Mouse (Mus musculus) bone marrow macrophage, adult 2 months (primary cell): Measurements from ENCODE around the gene Ndufa6. TPM values are rescaled to one million over a fixed set of nuclear protein-coding genes. Genes with fewer than 3 reads are reported as not detected.

Experiments used
- H3K27ac ChIP-seq: 2 replicates; pipeline ENCODE4 v1.5.1; 2012; ENCODE audit warnings: low read depth, low read length; ENCODE audit not compliant: insufficient read depth
- H3K4me1 ChIP-seq: 2 replicates; pipeline ENCODE4 v1.6.1; 2012; ENCODE audit warnings: low read length; ENCODE audit not compliant: control insufficient read depth, insufficient read depth
- H3K4me3 ChIP-seq: 2 replicates; pipeline ENCODE4 v1.5.1; 2012; ENCODE audit warnings: mild to moderate bottlenecking, low read length, moderate library complexity; ENCODE audit not compliant: insufficient read depth
- CTCF ChIP-seq: IDR thresholded peaks from 2 replicates; pipeline ENCODE4 v1.5.1; 2012; ENCODE audit warnings: low read depth, mild to moderate bottlenecking, low read length, moderate library complexity
- POLR2A ChIP-seq: IDR thresholded peaks from 2 replicates; pipeline ENCODE4 v1.6.1; 2012; ENCODE audit warnings: mild to moderate bottlenecking, low read depth, low read length, borderline replicate concordance
- polyA plus RNA-seq: library from polyadenylated mRNA; stranded (reverse); fragments of >200 nt; gene quantifications from 2 replicates; pipeline ENCODE4 v1.2.4, GENCODE M21; 2012; ENCODE audit not compliant: missing spikeins, insufficient read depth, insufficient read length

The Ndufa6 gene
- polyA plus RNA-seq, 1 experiment: 315 TPM

- TF ChIP-seq POLR2A (no peak), CTCF (no peak)
- Histone ChIP-seq H3K4me3 (peak within 1 kb of the TSS; percentile 59), H3K27ac (no peak within 1 kb of the TSS), H3K4me1 (0 out of 2 replicates have a peak, but pooled peaks cover 3% of the 10 kb centered on the region)
These were observed 26.0 kb upstream of the Ndufa6 start, which contains the start of gene Cyp2d22 for GRCm38 (mm10) chr15:82379871-82380713. Gene Cyp2d22, minus strand, starts transcription at chr15:82380260.

GRCm38 (mm10) chr15:82379511-82379870 lies 25.4 kb upstream of the Ndufa6 start:
- H3K4me1 ChIP-seq: 0 out of 2 replicates have a peak, but pooled peaks cover 3% of the 10 kb centered on the region
- H3K27ac ChIP-seq: no peak overlapping the region
- no peak for TF ChIP-seq CTCF
- TF ChIP-seq POLR2A: no peak
- no peak overlapping the region; the same call in 1 of the 2 replicates for H3K4me3 ChIP-seq

GRCm38 (mm10) chr15:82378261-82379180 lies 24.4 kb upstream of the Ndufa6 start:
- no peak overlapping the region for H3K4me3 ChIP-seq
- no peak for TF ChIP-seq CTCF
- no peak for TF ChIP-seq POLR2A
- H3K4me1 ChIP-seq: 0 out of 2 replicates have a peak, but pooled peaks cover 3% of the 10 kb centered on the region
- no peak overlapping the region for H3K27ac ChIP-seq

GRCm38 (mm10) chr15:82377701-82378100 lies 23.6 kb upstream of the Ndufa6 start:
- H3K27ac ChIP-seq: no peak overlapping the region
- 0 out of 2 replicates have a peak, but pooled peaks cover 3% of the 10 kb centered on the region for H3K4me1 ChIP-seq
- no peak for TF ChIP-seq POLR2A
- TF ChIP-seq CTCF: no peak
- H3K4me3 ChIP-seq: no peak overlapping the region

DNA sequence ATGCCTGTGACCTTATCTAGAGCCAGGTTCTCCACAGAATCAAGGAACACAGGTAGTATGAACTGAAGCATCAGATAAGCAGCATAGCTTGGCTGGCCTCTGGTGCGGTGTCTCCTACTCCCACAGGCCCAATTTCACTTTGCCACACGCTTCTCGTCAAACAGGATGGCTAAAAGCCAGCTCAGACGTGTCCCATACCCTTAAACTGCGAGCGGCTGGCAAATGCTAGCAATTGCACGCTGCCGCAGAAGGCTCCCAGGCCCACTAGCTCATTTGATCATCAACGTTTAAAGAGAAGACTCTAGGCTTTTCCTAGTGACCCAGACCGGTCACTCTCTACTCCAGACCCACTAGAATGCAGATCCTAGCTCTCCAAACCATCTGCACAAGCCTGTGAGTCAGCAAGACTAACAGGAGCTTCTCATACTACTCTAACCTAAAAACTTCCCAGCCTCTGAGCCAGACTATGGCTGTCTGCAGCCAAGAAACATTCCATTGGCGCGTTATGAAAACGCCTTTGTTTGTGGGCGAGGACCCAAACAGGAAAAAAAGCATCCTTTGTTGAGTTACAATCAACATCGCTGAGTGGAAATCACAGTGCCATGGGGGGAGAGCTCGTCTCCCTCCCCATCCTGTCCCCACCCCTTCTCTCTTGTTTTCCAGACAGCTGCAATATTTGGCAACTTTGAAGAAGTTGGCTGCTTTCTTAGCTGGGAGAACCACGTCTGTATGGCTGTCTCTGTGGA lies 22.4 kb upstream of the Ndufa6 start:
- no peak overlapping the region for H3K4me3 ChIP-seq
- 0 out of 2 replicates have a peak, but pooled peaks cover 3% of the 10 kb centered on the region for H3K4me1 ChIP-seq
- no peak for TF ChIP-seq POLR2A
- TF ChIP-seq CTCF: no peak
- no peak overlapping the region for H3K27ac ChIP-seq

GRCm38 (mm10) chr15:82375855-82376254 lies 21.7 kb upstream of the Ndufa6 start:
- TF ChIP-seq POLR2A: no peak
- Histone ChIP-seq H3K4me1 (0 out of 2 replicates have a peak, but pooled peaks cover 3% of the 10 kb centered on the region), H3K27ac (no peak overlapping the region), H3K4me3 (no peak overlapping the region)

- no peak overlapping the region for H3K4me3 ChIP-seq
- TF ChIP-seq POLR2A (no peak), CTCF (no peak)
- H3K27ac ChIP-seq: no peak overlapping the region
- H3K4me1 ChIP-seq: 0 out of 2 replicates have a peak, but pooled peaks cover under 1% of the 10 kb centered on the region
These were observed 20.3 kb upstream of the Ndufa6 start for GRCm38 (mm10) chr15:82374437-82374836.

GRCm38 (mm10) chr15:82372991-82373390 lies 18.9 kb upstream of the Ndufa6 start:
- no peaks in the 10 kb centered on the region for H3K4me1 ChIP-seq
- no peak overlapping the region for H3K27ac ChIP-seq
- TF ChIP-seq CTCF: no peak
- no peak for TF ChIP-seq POLR2A
- H3K4me3 ChIP-seq: no peak overlapping the region

DNA sequence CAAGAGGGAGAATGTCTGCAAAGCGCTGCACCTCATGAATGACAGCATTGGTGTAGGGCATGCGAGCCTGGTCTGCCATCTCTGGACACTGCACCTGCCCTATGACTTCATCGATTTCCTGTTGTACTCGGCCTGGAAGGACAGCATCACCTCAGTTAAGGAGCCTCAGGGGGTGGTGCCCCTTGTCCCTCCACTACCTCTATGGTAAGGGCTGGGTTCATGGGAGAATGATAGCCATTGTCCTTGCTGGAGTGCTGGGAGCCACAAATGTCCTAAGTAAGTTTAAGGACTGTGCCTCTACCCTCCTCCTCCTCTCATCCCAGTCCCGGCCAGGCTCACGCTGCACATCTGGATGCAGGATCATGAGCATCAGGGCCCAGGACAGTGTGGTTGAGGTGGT lies 18.3 kb upstream of the Ndufa6 start:
- no peak overlapping the region for H3K27ac ChIP-seq
- no peak for TF ChIP-seq CTCF
- no peak for TF ChIP-seq POLR2A
- H3K4me1 ChIP-seq: no peaks in the 10 kb centered on the region
- no peak overlapping the region for H3K4me3 ChIP-seq
